Mouse (Mus musculus): ENCODE measurements around the gene Nat8f5. TPM values are rescaled to one million over a fixed set of nuclear protein-coding genes. Genes with fewer than 3 reads are reported as not detected.

Nat8f5 gene
- polyA plus RNA-seq, 1 experiment from 2014 or later, result not detected

Small RNAs within 50 kb of the gene (microRNA-seq; reads per million reads assigned to microRNA genes)
- not detected for gene Mir6375

Other genes starting within 250 kb of the Nat8f5 start
- 11.4 and 14.0 TPM in 2 replicates for gene Alms1, start 233.4 kb downstream of the Nat8f5 start, polyA plus RNA-seq (2016; fragmentation: Nextera tagmentation; extraction: Ambion mirVana)
- not detected in 2 replicates for gene Nat8f7, start 107.8 kb downstream of the Nat8f5 start, polyA plus RNA-seq (2016; fragmentation: Nextera tagmentation; extraction: Ambion mirVana)
- gene Nat8f3, start 55.2 kb downstream of the Nat8f5 start, polyA plus RNA-seq (2016; fragmentation: Nextera tagmentation; extraction: Ambion mirVana), result 0.21 and 0.47 TPM in 2 replicates
- not detected in 2 replicates for gene Nat8f6, start within 50 bp of the Nat8f5 start, polyA plus RNA-seq (2016; fragmentation: Nextera tagmentation; extraction: Ambion mirVana)
- not detected in 2 replicates for gene Nat8, start 11.1 kb upstream of the Nat8f5 start, polyA plus RNA-seq (2016; fragmentation: Nextera tagmentation; extraction: Ambion mirVana)
- gene Nat8f2, start 48.2 kb upstream of the Nat8f5 start, polyA plus RNA-seq (2016; fragmentation: Nextera tagmentation; extraction: Ambion mirVana), result not detected in 2 replicates
- 7.6 and 7.9 TPM in 2 replicates for gene Nat8f4, start 83.9 kb upstream of the Nat8f5 start, polyA plus RNA-seq (2016; fragmentation: Nextera tagmentation; extraction: Ambion mirVana)
- 39.1 TPM in 2 replicates for gene Tprkb, start 90.9 kb upstream of the Nat8f5 start, polyA plus RNA-seq (2016; fragmentation: Nextera tagmentation; extraction: Ambion mirVana)
- 7.0 and 10.2 TPM in 2 replicates for gene Nat8f1, start 94.7 kb upstream of the Nat8f5 start, polyA plus RNA-seq (2016; fragmentation: Nextera tagmentation; extraction: Ambion mirVana)
- 47.3 and 49.5 TPM in 2 replicates for gene Dusp11, start 140.7 kb upstream of the Nat8f5 start, polyA plus RNA-seq (2016; fragmentation: Nextera tagmentation; extraction: Ambion mirVana)
- gene Figla, start 195.2 kb upstream of the Nat8f5 start, polyA plus RNA-seq (2016; fragmentation: Nextera tagmentation; extraction: Ambion mirVana), result not detected in 2 replicates
- gene Add2, start 207.7 kb upstream of the Nat8f5 start, polyA plus RNA-seq (2016; fragmentation: Nextera tagmentation; extraction: Ambion mirVana), result 124 and 128 TPM in 2 replicates